Mouse (Mus musculus): ENCODE measurements around the gene Arl2. TPM values are rescaled to one million over a fixed set of nuclear protein-coding genes. Genes with fewer than 3 reads are reported as not detected.

Gene Arl2
- polyA plus RNA-seq, 1 experiment, result 69.0 TPM

DNA sequence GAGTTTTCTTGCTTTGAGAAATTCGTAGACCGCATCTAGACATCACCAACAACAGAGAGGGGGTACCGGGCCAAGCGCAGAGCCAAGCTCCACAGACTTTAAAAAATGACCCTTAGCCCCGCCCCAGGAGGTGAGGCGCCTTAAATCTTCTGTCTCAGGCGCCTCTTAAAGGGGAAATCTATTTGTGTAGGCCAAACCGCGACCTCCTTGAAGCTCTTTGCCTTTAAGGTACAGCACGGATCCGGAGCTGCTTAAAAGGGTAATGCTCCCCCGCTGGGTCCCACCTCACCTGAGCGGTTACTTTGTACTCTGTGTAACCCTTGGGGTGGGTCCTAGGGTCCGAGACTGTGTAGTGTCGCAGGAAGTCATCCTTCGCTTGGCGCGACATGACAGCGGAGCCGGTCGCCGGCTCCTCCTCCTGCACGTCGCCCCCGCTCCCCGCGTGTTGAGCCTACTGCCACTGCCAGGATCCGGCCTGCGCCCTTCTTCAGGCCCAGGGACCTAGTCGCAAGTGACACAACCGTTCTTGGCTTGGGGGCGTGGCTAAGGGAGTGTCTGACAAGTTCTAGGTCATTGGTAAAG lies 13.5 kb downstream of the Arl2 start, which contains the start of gene Snx15:
TSS of gene Snx15 (minus strand) at position 545 of the 582 bp plus-strand sequence.
- under 1% methylated on average over 32 of the region's 32 CpGs for WGBS
- DNase-seq (ENCODE audit: low read depth, low spot score), result peak; percentile 93

DNA sequence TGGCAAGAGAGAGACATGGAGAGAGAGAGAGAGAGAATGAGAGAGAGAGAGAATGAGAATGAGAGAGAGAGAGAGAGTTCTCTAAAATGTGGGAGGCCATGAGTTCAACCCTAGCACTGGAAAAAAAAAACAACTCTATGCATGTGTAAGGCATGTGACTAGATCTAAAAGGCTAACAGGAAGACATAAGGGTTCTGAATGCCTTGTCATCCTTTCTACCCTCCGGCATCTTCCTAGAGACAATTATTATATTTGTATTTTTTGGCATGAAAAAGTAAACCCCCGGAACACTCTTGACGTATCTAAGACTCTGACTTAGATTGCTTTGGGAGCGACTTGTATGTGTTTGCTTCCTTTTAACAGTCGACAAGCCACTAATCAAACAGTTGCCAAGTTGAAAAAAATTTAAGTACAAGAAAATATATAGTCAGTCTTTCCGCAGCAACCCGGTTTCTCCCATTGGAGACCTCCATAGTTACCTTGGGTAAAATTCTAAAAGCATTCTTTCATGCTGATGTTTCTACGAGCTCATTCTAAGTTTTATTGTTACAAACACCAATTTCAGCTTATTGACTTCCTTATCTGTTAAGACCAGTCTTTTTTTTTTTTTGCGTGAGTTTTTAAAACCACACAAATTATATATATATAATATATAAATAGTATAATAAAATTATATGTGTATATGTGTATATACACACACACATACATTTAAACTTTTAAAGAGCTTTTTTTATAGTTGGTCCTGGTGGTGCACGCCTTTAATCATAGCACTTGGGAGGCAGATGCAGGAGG lies 14.4 kb downstream of the Arl2 start:
- no peak for DNase-seq (ENCODE audit: low read depth, low spot score)

DNA sequence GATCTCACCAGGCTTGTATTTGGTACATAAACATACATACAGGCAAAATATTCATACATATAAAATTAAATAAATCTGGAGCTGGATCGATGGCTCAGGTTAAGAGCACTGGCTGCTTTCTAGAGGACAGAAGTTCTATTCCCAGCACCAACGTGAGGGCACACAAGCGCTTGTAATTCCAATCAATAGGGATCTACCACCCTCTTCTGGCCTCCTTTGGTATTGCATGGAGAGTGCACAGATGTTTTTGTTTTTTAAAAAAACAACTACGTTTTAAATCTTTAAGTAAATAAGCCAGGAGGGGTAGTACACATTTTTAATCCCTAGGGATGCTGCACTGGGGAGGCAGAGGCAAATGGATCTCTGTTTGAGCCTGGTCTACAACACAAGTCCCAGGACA lies 15.1 kb downstream of the Arl2 start:
- 20% methylated on average over 4 of the region's 4 CpGs for WGBS
- DNase-seq (ENCODE audit: low read depth, low spot score), result no peak

More for the DNA sequence above, 14.4 kb downstream of the Arl2 start:
- WGBS, result 26% methylated on average over 10 of the region's 10 CpGs

GRCm38 (mm10) chr19:6124898-6125297 lies 16.4 kb downstream of the Arl2 start:
- WGBS, result 68% methylated on average over 2 of the region's 2 CpGs
- DNase-seq (ENCODE audit: low read depth, low spot score), result no peak

DNA sequence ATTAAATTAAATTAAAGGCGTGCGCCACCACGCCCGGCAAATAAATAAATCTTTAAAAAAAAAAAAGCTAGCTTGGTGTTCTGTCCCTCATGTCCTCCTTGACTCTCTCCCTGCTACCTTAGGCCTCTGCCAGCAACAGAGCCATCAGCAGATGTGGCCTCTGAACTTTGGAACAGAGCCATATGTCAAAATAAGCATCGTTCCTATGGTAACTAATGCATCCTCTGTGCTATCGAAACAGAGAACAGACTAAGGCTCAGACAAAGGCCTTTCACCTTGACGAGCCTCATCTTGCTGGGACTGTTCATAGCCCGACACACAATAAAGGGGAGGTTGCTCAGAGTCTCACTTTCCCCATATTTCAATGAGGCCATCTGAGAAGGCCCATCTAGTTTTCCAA lies 18.0 kb downstream of the Arl2 start:
- WGBS, result 39% methylated on average over 8 of the region's 8 CpGs
- no peak for DNase-seq (ENCODE audit: low read depth, low spot score)

DNA sequence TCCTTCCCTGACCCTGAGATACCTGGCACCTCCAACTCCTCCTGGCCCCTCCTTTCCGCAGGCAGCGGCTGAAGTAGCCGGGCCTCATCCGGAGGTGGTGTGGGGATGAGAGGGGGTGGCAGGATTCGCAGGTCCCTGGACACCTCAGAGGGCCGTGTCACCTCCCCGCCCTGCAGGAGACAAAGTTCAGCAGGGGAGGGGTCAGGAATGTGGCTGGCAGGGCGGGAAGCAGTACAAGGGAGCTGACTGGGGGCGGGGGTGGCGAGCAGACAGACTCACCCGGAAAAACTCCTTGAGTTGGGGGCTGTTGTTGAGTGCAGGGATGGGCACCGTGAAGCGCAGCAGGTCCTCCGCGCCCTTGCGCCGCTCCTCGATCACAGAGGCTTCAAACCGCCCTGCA lies 19.6 kb downstream of the Arl2 start:
- 53% methylated on average over 19 of the region's 19 CpGs for WGBS

GRCm38 (mm10) chr19:6118677-6119185 lies 22.6 kb downstream of the Arl2 start:
- DNase-seq (ENCODE audit: low read depth, low spot score), result no peak
- 2% methylated on average over 8 of the region's 8 CpGs for WGBS

More for the DNA sequence above, 19.6 kb downstream of the Arl2 start:
- DNase-seq (ENCODE audit: low read depth, low spot score), result no peak

- no peak for DNase-seq (ENCODE audit: low read depth, low spot score)
- under 1% methylated on average over 77 of the region's 77 CpGs for WGBS
These were observed 23.2 kb downstream of the Arl2 start, which contains the start of gene Sac3d1 for GRCm38 (mm10) chr19:6117986-6118676. Sac3d1 (minus strand) TSS chr19:6118650.

- no peak for DNase-seq (ENCODE audit: low read depth, low spot score)
- WGBS, result 1% methylated on average over 32 of the region's 32 CpGs
These were observed 23.9 kb downstream of the Arl2 start for GRCm38 (mm10) chr19:6117346-6117985.

DNA sequence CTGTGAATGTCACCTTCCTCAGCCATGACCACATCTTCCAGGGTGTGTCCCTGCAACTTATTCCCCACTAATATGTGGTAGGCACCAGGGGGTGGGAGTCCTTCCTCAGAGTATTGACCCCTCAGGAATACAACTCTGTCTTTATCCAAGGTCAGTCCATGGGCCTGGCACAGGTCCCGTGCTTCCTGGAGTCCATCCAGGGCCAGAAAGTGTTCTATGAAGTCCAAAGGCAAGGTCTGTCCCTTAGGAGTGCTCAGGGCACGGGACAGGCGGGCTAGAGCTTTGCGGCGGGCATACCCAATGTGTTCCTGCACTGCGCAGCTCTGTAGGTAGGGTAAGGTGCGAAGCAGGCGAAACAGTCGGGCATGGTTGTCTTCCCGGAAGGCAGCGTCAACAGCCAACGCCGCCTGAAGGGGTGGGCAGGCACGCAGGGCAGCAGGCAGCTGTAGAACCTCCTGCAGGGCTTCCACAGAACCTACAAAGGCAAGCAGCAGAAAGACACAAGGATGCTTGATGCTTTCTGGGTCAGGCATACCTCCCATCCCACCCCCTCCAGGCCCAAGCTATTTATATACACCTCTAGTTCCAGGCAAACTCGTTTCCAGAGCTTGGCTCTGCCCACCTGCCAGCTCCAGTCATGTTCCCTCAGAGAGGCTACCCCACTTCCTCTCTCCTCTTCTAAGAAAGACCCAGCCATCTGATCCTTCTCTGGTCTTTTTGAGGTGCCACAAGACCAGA lies 25.1 kb downstream of the Arl2 start:
- 87% methylated on average over 15 of the region's 15 CpGs for WGBS
- no peak for DNase-seq (ENCODE audit: low read depth, low spot score)

- DNase-seq (ENCODE audit: low read depth, low spot score), result no peak
- WGBS, result 68% methylated on average over 6 of the region's 6 CpGs
These were observed 28.2 kb downstream of the Arl2 start for GRCm38 (mm10) chr19:6113116-6113515.

DNA sequence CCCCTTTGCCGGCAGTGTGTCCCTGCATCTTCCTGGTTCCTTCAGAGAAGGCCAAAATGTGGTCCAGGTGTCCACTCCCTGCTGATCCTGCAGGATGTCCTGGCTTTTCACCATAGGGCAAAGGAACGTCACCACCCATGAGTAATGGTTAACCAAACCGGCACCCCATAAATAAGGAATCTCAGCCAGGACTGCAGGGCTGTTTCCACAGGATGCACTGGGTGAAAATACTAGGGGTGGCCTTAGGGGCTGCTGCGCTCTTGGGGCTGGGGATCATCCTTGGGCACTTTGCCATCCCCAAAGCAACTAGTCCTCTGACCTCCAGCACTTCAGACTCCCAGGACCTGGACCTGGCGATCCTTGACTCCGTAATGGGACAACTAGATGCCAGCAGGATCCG lies 35.8 kb downstream of the Arl2 start, which contains the start of gene Naaladl1:
TSS of gene Naaladl1 (plus strand) at position 197 of the 400 bp plus-strand sequence.
- no peak for DNase-seq (ENCODE audit: low read depth, low spot score)
- 41% methylated on average over 7 of the region's 7 CpGs for WGBS

- DNase-seq (ENCODE audit: low read depth, low spot score), result no peak
- 15% methylated on average over 4 of the region's 4 CpGs for WGBS
These were observed 36.9 kb downstream of the Arl2 start for GRCm38 (mm10) chr19:6104476-6104875.

GRCm38 (mm10) chr19:6102169-6102853 lies 39.0 kb downstream of the Arl2 start:
- 71% methylated on average over 6 of the region's 6 CpGs for WGBS
- DNase-seq (ENCODE audit: low read depth, low spot score), result no peak

DNA sequence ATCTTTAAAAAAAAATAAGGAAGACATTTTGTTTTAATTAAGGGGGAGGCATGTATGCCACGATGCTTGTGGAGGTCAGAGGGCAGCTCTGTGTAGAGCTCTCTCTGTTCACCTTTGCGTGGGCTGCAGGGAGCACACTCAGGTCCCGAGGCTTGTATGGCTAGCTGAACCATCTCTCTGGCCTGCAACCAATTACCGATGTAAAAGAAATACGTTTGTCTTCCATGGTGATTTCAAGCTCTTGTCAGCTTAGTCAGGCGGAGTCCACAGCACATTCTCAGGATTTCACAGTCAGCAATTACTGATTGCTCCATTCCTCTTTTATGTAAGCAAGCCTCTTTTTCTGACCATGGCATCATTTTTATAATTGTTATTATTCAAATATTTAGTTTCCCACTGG lies 40.2 kb downstream of the Arl2 start:
- WGBS, result 78% methylated on average over 6 of the region's 6 CpGs
- DNase-seq (ENCODE audit: low read depth, low spot score), result no peak

- 82% methylated on average over 3 of the region's 3 CpGs for WGBS
- DNase-seq (ENCODE audit: low read depth, low spot score), result no peak
These were observed 43.5 kb downstream of the Arl2 start for GRCm38 (mm10) chr19:6097847-6098246.

DNA sequence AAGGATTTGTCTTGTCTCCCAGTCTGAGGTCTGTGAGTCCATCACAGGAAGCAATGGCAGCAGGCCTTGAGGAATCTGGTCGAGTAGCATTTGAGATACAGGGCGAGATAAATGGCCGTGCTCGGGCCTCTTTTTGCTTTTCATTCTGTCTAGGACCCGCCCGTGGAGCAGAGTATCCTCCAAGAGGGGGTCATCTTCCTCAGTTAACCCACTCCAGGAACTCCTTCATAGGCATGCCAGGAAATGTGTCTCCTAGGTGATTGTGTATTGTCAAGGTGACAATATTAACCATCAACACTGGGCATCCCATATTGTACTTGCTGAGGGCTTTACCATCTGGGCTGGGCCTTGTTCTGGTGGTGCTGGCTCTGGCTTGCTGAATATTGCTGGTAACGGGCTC lies 47.2 kb downstream of the Arl2 start, which contains the start of gene AC131692.1:
TSS of gene AC131692.1 (plus strand) at position 301 of the 400 bp plus-strand sequence.
- DNase-seq (ENCODE audit: low read depth, low spot score), result no peak
- WGBS, result 93% methylated on average over 7 of the region's 7 CpGs

GRCm38 (mm10) chr19:6088841-6089240 lies 52.5 kb downstream of the Arl2 start:
- no peak for DNase-seq (ENCODE audit: low read depth, low spot score)

More at GRCm38 (mm10) chr19:6088841-6089240, 52.5 kb downstream of the Arl2 start:
- 71% methylated on average over 13 of the region's 13 CpGs for WGBS
